Mouse (Mus musculus) activated CD4-positive, CD25-positive, alpha-beta regulatory T cell, adult 4 months (primary cell): ENCODE measurements around the gene Hook2. TPM values are rescaled to one million over a fixed set of nuclear protein-coding genes. Genes with fewer than 3 reads are reported as not detected.

ENCODE experiments used
- ATAC-seq: one replicate; pipeline ENCODE4 v1.8.0; 2017
- polyA plus RNA-seq, 2 experiments: library from polyadenylated mRNA; unstranded; fragments of 100-300 nt; shearing (Covaris generic); gene quantifications; one replicate each; pipeline ENCODE4 v1.2.1; 2017

Gene Hook2
- polyA plus RNA-seq, 2 experiments from 2014 or later = 2.6 to 3.0 TPM

DNA sequence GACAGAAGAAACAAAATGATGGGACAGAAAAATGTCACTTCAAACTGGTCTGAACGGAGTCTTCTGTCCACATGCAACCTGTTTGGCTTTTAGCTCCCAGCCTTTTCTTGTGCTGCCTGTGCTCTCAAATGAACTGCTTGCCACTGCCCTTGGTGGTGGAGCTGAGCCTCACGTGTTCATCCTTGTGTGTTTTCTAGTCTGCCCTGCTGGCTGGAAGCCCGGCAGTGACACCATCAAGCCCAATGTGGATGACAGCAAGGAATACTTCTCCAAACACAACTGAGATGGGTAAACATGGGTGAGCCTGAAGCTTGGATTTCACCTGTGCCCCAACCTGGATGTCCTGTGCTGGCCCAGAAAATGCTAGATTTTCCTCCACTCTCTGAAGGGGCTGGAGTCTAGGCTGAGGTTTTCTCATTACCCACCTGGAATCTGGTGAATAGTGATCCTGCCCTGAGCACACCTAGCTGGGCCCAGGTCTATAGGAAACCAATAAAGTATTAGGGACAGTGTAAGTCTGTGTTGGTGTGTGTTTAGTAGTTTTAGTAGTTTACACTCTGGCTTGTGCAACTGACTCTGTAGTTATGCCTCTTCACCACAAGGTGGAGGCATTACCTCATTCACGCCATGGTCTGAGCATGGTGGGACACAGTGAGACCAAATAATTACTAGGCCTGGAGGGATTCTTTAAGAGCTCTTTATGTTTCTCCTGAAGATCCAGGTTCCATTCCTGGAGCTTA lies 16.4 kb upstream of the Hook2 start:
- no peak for ATAC-seq

DNA sequence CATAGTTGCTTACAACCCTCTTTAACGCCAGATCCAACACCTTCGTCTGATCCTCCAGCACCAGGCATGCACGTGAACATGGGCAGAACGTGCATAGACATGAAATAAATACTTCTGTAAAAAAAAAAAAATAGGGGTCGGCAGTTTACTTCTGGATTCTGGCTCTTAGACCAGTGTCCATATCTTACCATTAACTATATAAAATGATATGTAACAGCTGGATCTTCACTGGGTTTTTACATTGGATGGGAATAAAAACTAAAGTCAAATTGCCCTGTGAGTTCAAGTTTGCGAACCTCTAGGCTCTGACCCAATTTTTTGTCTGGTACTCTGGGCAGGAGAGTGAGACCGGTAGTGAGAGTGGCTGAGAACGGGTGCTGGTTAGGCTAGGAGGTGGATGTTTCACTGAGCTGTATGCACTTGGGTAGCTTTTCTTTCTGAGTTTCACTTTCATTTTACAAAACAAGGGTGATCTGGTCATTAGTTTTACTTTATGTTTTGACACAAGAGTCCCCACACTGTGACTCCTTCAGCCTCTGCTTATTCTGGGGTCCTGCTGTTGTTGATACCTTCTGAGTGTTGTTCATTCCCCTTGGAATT lies 15.8 kb upstream of the Hook2 start:
- ATAC-seq = no peak

DNA sequence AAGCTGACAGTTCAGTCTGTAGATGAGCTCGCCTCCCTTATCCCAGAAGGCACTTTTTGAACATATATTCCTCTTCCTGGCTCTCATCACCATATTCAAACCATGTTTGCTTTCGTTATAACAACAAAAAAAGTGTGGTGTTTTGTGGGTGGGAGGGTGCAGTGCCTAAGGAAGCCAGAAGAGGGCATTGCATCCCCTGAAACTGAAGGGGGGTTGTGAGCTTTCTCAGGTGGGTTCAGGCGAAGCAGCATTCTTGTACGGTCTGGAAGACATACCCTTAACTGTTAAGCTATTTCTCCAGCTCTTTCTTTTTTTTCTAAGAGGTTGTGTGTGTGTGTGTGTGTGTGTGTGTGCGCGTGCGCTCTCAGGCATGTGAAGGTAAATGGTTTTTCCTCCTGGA lies 15.0 kb upstream of the Hook2 start:
- no peak for ATAC-seq

DNA sequence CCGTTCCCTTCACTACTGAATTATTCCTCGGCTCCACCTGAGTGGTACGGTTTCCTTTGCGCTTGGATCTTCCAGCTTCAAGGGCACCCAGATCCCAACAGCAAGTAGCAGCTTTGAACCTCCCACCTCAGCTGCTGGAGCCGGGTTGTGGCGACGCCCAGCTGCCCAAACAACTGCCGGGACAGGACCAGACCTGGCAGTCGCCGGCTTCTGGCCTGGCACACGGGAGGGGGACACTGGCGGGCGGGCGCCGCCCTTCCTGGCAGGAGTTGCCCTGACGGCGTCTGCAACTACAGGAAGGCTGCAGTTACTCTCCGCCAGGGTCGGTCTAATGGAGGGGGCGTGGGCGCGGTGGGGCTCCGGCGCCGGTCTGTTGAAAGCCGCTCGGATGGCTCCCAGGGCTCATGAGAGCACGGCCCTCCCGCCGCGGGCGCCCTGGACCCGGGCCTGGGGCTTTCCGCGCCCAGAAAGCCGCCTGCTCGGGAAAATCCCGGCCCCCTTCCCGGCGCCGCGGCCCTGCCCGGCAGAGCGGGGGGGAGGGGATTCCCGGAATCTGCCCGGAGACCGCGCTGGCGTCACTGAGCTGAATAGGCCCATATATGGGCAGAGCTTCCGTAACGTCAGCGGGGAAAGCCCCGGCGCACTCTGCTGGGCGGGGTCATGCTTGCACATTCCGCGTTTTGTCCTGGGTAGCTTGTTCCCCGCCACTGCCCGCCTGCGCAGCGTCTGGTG lies 14.2 kb upstream of the Hook2 start:
- ATAC-seq = peak; percentile 46

DNA sequence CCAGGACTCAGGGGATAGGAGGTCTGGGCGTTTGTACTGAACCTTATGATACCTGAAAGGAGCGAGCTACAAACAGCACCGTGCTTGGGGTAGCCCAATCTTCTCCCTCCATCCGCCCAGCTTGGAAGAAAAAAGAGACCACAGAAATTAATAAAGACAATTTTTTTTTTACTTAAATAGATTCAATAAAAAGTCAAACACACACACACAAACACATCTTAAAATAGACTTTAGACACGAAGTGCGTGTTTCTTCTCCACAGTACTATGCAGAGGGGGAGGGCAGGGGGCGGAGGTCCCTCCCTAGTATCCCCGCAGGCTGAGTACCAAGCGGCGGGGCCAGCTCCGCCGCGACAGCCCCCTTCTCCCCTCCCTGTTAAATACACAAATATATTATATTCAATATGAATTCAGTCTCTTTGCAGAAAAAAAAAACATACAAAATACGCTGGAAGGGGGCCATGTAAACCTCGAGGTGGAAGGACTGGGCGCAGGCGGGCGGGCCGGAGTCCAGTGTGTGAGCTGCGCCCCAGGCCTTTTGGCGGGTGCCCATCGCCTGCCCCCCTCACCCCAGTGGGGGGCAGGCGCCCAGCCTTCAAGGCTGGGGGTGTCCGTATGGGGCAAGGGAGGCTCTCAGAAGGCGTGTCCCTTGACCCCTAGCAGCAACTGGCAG lies 13.5 kb upstream of the Hook2 start:
- ATAC-seq = peak; percentile 0

DNA sequence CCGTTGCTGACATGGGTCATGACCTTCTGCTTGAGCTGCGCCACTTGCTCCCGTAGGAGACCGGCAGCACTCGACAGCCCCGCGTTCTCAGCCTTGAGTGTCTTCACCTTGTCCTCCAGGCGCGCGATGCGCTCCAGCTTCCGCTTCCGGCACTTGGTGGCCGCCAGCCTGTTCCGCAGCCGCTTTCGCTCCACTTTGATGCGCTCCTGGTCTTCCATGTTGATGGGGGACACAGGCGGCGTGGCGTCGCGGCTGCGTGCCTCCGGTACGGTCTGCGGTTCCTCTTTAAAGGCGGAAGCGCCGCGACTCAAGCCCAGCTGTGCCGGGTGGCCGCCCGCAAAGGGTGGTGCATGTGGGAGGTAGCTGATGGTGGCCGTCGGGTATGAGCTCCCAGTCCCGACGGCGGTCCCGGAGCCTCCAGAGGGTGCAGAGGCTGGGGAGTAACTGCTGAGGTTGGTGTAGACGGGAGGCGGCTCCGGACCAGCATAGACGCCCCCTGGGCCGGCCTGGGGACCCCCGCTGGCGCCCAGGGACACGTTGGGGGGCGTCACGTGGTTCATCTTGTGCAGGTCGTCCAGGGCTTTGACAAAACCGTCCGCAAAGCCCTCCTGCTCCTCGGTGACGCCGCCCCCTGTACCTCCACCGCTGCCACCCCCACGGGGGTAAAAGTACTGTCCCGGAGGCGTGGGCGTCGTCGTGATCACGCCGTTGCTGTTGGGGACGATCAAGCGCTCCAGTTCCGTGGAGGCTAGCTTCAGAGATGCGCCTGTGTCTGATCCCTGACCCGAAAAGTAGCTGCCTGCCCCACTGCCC lies 12.8 kb upstream of the Hook2 start:
- peak; percentile 2 for ATAC-seq

DNA sequence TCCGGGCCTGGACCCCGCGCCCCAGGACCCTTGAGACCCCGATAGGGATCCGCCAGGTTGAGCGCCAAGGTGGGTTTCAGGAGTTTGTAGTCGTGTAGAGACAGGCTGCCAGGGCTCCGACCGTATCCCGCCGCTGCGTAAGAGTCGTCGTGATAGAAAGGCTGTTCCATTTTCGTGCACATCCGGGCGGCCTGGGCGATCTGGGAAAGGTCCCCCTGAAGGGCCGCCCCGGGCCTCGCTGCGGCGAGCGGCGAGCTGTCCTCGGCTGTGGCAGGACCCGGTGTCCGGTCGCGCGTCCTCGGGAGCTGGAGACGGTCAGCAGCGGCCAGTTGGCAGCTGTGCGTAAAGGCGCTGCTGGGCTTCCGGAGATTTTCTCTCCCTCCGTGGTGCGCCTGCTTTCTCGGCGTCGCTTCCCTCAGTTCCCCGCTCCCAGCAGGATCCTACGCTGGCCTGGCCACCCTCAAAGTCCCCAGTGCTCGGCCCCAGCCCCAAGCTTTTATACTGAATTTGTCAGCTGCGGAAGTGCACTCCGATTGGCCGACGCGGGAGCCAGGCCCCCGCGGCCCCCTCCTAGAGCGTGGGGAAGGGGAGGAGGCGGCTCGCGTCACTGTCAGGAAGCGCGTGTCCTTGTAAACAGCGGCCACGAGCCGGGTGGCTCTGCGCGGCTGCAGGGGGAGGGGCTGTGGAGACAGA lies 12.0 kb upstream of the Hook2 start, which contains the start of gene Junb:
TSS of gene Junb (minus strand) at position 471 of the 693 bp plus-strand sequence.
- ATAC-seq = peak; percentile 36

DNA sequence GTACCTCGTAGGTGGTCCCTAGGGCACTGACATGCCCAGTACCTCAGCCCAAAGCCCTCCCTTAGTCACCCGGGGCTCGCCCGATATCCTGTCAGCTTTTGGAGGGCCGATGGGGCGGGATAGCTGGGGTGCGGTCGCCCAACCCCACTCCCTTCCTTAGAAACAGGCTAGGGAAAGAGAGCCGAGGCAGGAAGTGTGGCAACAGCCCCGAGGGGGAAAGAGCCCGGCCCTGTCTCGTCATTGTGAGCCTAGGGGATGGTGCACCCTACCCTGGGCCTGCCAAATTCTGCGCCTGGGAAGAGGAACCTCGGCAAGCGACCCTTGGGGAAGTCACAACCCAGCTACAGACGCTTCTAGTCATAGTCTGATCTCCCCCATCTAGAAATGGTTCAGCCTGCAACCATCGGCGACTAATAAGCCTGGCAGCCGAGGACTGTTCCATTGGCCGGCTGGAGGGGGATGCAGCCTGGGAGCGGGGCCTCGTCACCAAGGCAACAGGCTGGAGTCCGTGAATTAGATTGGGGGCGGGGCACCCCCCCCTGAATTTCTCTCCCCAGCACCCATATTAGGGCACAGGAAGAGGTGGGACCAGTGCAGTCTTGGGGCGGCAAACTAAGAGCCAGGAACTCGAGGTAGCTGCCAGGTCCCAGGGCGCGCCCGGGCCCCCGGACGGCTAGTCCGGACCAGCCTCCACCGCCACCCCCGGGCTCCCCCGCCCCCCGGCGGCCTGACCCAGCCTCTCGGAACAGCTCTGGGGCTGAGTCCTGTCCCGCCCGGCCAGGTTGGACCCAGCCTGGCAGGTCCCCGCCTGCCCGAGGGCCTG lies 10.6 kb upstream of the Hook2 start:
- ATAC-seq = peak; percentile 26

DNA sequence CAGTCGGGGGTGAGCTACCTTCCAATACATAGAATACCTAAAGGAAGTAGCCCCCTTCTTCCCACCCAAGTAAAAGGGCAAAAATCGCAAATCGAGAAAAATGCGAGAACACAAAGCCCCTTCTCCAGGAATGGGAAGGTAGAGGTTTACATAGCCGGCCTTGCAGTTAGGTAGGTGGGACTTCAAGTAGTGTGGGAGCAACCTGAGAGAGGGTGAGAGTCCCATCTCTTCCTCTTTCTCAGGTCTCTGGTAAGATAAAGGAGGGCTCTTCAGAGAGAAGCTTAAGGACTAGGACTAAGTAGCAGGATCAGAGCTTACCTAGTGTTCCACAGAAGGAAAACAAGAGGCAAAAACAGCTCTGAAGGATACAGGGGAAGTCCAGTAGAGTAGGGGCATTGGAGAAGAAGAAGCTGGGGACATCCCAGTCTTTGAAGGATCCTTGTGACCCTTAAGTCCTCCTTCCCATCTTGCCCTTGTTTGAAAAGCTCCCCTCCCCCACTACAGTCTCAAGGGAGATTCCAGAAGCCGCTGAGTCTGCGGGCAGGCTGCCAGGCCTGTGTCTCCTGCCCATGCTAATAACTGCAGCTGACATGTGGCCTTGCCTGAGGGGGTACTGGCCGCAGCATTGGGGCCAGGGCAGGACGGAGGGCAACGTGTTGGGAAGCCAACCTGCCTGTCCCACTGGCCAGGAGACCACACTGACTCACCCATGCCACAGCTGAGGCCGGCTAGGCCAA lies 9.6 kb upstream of the Hook2 start:
- no peak for ATAC-seq

DNA sequence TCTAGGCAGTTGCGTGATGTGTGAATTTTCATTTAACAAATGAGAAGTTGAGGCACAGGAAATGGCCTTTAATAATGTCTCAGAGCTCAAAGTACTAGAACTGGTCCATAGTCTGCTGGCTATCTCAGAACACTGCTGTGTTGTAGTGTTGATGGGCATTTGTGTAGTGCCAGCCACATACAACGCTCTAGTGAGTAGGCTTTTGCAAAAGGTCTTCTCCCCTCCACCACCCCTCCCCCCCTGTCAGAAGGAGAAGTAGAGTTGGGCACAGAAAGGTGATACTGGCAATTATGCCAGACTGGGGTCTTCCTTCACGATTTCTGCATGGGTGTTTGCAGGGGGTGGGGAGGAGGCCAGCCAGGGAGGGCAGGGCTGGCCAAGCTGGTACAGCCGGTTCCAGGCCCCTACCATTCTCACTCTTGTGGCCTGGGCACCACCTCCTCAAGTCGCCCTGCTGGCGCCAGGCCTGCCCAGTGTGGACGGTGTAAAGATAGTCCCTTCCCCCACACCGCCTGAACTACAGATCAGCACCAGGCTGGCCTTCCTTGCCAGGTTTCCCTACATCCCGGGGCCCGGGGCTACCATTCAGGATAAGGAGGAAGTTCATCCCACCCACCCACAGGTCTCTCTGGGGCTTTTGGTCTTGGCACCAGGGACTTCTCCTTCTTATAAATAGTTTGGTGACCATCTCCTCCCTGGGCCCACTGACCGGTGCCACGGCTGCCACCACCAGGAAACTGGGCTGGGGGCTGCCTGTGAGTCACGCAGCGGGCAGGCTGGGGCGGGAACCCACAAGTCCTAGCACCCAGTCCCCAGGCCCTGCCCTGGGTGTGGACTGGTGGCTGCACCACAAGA lies 8.5 kb upstream of the Hook2 start:
- no peak for ATAC-seq

DNA sequence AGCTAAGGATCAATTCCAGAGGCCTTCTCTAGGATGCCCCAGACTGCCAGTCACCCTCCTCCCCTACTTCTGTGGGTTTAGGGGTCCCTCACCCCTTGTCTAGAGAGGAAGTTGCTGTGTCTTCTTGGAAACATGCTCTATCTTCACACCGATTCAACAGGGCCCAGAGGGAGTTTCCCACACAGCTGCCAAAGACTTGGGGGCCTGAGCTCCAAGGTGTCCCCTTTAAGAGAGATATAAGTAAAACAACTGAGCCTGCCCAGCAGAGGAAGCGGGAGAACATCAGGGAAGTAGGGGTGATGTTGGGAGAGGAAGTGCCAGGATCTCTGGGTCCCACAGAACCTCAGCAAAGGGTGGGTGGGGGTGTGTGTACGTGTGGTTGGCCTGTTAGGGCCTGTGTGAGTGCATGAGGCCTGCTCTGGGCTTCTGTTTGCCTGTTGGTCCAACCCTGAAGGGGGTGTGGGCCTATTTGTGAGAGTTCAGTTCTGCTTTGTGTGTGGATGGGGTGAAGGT lies 7.8 kb upstream of the Hook2 start:
- no peak for ATAC-seq

DNA sequence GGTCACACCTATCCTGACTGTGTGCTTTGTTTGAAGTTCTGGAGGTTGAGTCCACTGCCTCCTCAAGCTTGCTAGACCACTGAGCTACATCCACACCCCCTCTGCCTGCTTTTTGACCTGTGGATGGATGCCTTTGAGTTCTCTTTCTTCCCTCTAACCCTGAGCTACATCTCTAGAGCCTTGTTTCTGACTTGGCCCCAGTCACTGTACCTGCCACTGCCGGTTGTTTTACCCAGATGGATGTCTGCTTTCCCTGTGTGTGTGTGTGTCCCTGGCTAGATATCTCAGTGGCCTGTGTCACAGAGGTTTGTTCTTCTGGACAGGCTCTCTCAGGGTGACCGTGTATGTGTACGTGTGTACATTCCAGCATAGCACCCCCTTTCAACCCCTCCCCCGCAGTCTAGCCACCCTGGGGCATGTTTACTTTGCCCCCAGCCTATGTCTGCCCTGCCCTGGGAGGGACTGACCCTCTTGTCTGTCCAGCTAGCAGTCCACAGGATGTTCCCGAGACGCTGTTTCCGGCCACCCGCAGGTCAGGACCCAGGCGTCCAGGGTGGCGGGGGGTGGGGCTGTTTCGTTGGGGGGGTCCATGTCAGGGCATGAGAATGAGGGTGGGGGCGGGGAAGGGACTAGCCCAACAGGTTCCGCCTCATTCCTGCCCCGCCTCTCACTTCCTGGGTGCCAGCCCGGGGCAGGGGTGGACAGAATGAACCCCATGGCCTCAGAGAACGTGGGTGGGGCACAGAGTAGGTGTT lies 5.9 kb upstream of the Hook2 start:
- ATAC-seq = no peak

DNA sequence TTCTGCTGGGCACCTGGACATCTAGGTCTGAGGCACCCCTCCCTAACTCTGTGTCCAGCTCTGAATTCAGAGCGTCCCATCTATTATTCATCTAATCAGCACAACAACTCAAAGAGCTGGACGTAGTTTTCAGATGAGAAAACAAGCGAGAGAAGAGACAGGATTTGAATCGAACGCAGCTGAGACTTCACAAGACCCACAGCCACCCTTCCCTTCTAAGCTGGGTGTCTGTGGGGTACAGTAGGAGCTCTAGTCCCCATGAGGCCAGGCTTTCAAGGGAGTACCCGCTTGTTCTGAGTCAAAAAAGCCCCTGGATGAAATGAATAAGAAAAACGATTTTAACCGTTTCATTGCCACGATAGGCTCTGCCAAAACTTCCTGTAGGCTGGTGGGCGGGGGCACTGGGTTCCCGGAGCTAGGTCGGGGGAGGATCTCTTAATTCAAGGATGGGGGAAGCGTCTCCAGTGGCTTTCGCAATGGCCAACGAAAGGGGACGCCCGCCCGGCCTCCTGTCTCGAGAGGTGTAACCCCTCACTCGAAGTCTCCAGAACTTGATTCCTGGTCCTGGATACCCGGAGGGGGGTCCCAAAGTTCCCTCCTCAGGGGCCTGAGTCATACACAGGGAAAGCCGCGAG lies 5.2 kb upstream of the Hook2 start:
- ATAC-seq = peak; percentile 1

DNA sequence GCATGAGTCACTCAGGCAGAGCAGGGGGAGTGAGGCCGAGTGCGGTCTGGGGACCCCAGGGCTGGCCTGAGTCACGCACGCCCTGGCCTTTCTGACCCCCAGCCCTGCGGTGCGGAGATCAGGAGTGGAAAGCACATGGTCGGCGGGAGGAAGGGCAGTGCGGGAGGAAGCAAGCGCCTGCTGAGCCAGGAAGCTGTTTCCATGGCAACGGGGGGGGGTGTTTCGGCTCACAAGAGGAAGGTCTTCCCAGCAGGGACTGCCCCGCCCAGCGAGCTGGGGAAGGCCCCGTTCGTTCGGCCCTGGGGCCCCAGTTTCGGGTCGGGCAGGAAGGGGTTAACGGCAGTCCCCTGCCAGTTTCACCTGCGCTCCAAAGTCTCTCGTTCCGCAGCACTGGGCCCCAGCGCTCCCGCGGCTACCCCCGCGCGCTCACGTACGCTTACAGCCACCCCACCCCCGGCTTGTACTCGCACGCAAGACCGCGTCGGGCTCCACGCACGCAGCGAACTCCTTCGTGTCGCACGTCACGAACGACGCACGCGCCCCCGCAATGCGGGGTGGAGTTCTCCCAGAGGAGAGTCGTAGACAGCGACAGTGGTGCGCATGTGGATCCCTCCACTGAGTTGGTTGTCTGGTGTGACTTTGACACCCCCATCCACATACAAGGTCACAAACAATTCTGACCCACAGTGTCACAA lies 4.6 kb upstream of the Hook2 start:
- ATAC-seq = peak; percentile 60

DNA sequence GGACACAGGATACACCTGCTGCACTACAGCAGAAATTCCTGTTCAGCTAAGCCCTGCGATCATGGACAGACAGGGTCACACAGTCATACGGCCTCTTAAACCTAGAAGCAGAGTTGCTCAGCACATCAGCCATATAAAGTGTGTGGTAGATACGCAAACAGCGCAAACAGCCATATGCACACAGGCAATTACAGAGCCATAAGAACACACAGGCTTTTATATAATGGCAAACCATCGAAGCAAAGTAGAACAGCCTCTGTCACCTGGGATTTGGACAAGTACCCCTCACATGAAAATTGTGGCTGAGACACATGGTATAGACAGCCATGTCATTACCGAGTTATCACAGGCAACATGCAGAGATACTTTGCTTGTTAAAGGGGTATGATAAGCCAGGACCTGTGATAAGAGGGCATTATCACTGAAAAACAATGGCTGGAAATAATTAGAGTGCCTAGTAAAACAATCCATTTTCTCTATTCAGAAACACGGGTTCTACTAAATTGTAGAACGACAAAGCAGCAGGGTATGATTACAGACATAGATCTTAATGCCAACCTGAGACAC lies 3.9 kb upstream of the Hook2 start:
- no peak for ATAC-seq

DNA sequence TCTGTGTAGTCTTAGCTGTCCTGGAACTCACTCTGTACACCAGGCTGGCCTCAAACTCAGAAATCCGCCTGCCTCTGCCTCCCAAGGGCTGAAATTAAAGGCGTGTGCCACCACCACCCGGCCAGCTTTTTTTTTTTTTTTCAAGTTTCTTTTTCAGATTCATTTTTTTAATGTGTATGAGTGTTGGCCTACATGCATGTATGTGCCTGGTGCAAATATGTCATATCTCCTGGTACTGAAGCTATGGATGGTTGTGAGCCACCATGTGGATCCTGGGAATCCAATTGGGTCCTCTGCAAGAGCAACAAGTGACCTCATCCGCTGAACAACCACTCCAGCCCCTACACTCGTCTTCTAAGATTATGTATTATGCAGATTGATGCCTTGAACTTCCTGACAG lies 3.0 kb upstream of the Hook2 start:
- no peak for ATAC-seq

DNA sequence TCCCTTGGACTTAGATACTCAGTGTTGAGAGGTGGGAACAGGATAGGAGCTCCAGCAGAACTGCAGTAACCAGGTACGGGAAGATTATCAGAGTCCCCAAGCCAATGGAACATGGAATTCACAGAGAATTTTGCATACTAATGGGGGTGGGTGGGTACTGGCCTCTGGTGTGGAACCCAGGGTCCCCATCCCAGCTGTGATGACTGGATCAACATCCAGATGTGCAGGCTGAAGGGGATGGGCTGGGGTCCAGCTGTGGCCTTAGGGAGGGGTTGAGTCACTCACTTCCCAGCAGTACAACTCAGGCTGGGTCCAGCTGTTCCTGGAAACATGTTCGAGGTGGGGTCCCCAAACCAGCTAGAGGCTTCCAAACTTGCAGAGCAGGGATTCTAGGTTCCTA lies 2.5 kb upstream of the Hook2 start:
- no peak for ATAC-seq
